Comparison of ENCODE assay signal across 9 mouse cellular contexts in the genomic region with DNA sequence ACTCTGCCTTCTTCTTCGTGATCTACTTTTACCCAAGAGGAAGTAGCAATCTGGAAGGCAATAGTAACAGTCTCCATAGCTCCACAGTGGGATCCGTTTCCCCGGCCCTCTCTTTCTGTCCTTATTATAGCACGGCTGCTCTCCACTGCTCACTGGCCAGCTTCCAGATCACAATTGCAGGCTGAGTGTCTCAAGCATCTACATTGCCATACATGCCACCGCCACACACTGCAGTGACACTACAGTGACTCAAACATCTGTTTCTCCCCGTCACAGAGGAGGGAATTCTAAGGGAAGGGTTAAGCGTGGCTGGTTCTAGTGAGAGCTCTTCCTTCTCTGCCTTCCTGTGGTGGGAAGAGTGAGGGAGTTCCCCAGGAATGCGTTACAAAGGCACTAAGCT. TPM values are rescaled to one million over a fixed set of nuclear protein-coding genes. Genes with fewer than 3 reads are reported as not detected.
DNase-seq lines count a peak whose midpoint lies in the region; ATAC-seq and TF ChIP-seq lines count a peak whose summit lies in the region.
"Had no signal": no experiment of that assay in that cellular context is flagged by ENCODE, and none has a peak within 500 bp of the region (broad histone marks: within the 10 kb centered on the region; RNA-seq: fewer than 3 reads in every experiment).

No protein-coding gene starts in this region.

- no peaks in the 10 kb centered on the region for H3K27me3 ChIP-seq in neural tube, embryonic 13.5 days
- no peaks in the 10 kb centered on the region for H3K27me3 ChIP-seq in liver, embryonic 16.5 days (ENCODE audit: control insufficient read depth, insufficient read depth, low read depth, low read length)
- no peaks in the 10 kb centered on the region for H3K27me3 ChIP-seq in stomach, postnatal 0 days (ENCODE audit: control insufficient read depth, insufficient read depth, low read length)
- H3K27me3 ChIP-seq: neural tube, embryonic 12.5 days had no signal

- no peaks in the 10 kb centered on the region for H3K4me1 ChIP-seq in neural tube, embryonic 13.5 days (replicated peaks)
- no peaks in the 10 kb centered on the region for H3K4me1 ChIP-seq in liver, embryonic 16.5 days (ENCODE audit: control insufficient read depth, low read depth, low read length)
- no peaks in the 10 kb centered on the region for H3K4me1 ChIP-seq in stomach, postnatal 0 days (replicated peaks; ENCODE audit: control insufficient read depth, insufficient read depth)
- H3K4me1 ChIP-seq: neural tube, embryonic 12.5 days had no signal

- 75% methylated on average over 8 of the region's 8 CpGs for WGBS in neural tube, embryonic 13.5 days
- WGBS in liver, embryonic 16.5 days (ENCODE audit: insufficient replicate concordance), result 43% methylated on average over 8 of the region's 8 CpGs
- 55% methylated on average over 8 of the region's 8 CpGs for WGBS in stomach, postnatal 0 days

- H3K9ac ChIP-seq in neural tube, embryonic 13.5 days, result no peak overlapping the region
- no peak overlapping the region for H3K9ac ChIP-seq in liver, embryonic 16.5 days (ENCODE audit: low read depth, low read length)
- H3K9ac ChIP-seq in stomach, postnatal 0 days (ENCODE audit: low read length), result no peak overlapping the region
- H3K9ac ChIP-seq: neural tube, embryonic 12.5 days had no signal

- 0 out of 2 replicates have a peak overlapping the region, but pooled peaks have one; percentile 4 for H3K27ac ChIP-seq in neural tube, embryonic 13.5 days (replicated peaks)
- H3K27ac ChIP-seq in liver, embryonic 16.5 days (ENCODE audit: low read length), result 0 out of 2 replicates have a peak overlapping the region, but pooled peaks have one; percentile 28
- H3K27ac ChIP-seq in stomach, postnatal 0 days (replicated peaks), result peak overlapping the region; percentile 69
- H3K27ac ChIP-seq: neural tube, embryonic 12.5 days had no signal

- H3K4me2 ChIP-seq in neural tube, embryonic 13.5 days, result no peak overlapping the region
- H3K4me2 ChIP-seq in liver, embryonic 16.5 days (ENCODE audit: low read depth, low read length), result no peak overlapping the region
- H3K4me2 ChIP-seq in stomach, postnatal 0 days (replicated peaks; ENCODE audit: low read depth), result no peak overlapping the region
- H3K4me2 ChIP-seq: neural tube, embryonic 12.5 days had no signal

- ATAC-seq in neural tube, embryonic 13.5 days (ENCODE audit: low read depth), result no peak
- ATAC-seq in liver, embryonic 16.5 days (ENCODE audit: low read depth), result no peak
- ATAC-seq in stomach, postnatal 0 days (ENCODE audit: low FRiP score, low TSS enrichment), result no peak

- no peak for DNase-seq in neural tube, embryonic 10.5 days (ENCODE audit: extremely low spot score, low spot score)
- peak; percentile 66 to 70 for DNase-seq in heart, adult 18-20 months
- DNase-seq in stomach, postnatal 0 days (ENCODE audit: low spot score), result no peak
- DNase-seq in ovary, adult 18-20 months (ENCODE audit: low spot score), result no peak
- DNase-seq in thymus, adult 18-20 months, result no peak
- DNase-seq: kidney, adult 11 months had no signal

- no peaks in the 10 kb centered on the region for H3K36me3 ChIP-seq in neural tube, embryonic 13.5 days
- H3K36me3 ChIP-seq in liver, embryonic 16.5 days (ENCODE audit: control insufficient read depth, insufficient read depth), result no peaks in the 10 kb centered on the region
- H3K36me3 ChIP-seq in stomach, postnatal 0 days (ENCODE audit: control insufficient read depth, insufficient read depth, low read length), result no peaks in the 10 kb centered on the region
- H3K36me3 ChIP-seq: neural tube, embryonic 12.5 days had no signal

- no peaks in the 10 kb centered on the region for H3K9me3 ChIP-seq in neural tube, embryonic 13.5 days
- no peaks in the 10 kb centered on the region for H3K9me3 ChIP-seq in liver, embryonic 16.5 days (replicated peaks; ENCODE audit: control insufficient read depth, low read length)
- H3K9me3 ChIP-seq in stomach, postnatal 0 days (ENCODE audit: control insufficient read depth, low read length), result no peaks in the 10 kb centered on the region
- H3K9me3 ChIP-seq: neural tube, embryonic 12.5 days had no signal

- TF ChIP-seq CTCF in stomach, postnatal 0 days (IDR thresholded peaks at IDR 0.05; ENCODE audit: low read depth), result no peak

- TF ChIP-seq EP300 in stomach, postnatal 0 days (optimal IDR thresholded peaks at IDR 0.05), result no peak

- H3K4me3 ChIP-seq in neural tube, embryonic 13.5 days, result no peak overlapping the region
- H3K4me3 ChIP-seq in liver, embryonic 16.5 days (ENCODE audit: low read depth, low read length), result no peak overlapping the region
- no peak overlapping the region for H3K4me3 ChIP-seq in stomach, postnatal 0 days (ENCODE audit: low read depth, low read length)
- H3K4me3 ChIP-seq: neural tube, embryonic 12.5 days had no signal

RNA-seq across cellular contexts. Expression of a gene that starts 9.5 kb away (rescaled TPM):
- polyA plus RNA-seq in neural tube, embryonic 13.5 days (2015; fragmentation: Nextera tagmentation; extraction: Ambion mirVana), result 19.6 and 25.1 TPM in 2 replicates
- total RNA-seq in heart, adult 18-20 months (2021), result 10 to 100 TPM; 28.3 to 31.8 TPM
- polyA plus RNA-seq in liver, embryonic 16.5 days (2015; fragmentation: Nextera tagmentation; extraction: Ambion mirVana), result 5.8 and 6.6 TPM in 2 replicates
- polyA plus RNA-seq in stomach, postnatal 0 days (2015; fragmentation: Nextera tagmentation; extraction: Ambion mirVana), result 4.3 and 5.3 TPM in 2 replicates

Comparison
In these comparisons a context has a peak if more than half of its experiments do, and no peak if none do; other contexts are left out.
1. H3K27ac ChIP-seq: peak in every context shown above with its lines; median percentile 69 in stomach, postnatal 0 days; 28 in liver, embryonic 16.5 days; 4 in neural tube, embryonic 13.5 days.
2. DNase-seq: peak in heart, adult 18-20 months (2 of 2); none in neural tube, embryonic 10.5 days (single experiment), stomach, postnatal 0 days (single experiment), ovary, adult 18-20 months (single experiment) and thymus, adult 18-20 months (0 of 2).